Mouse (Mus musculus): ENCODE results near the gene Pah.

- TF ChIP-seq CTCF (IDR thresholded peaks at IDR 0.05; ENCODE audit: control insufficient read depth, insufficient read depth, insufficient read length) = no peak
- no peak for TF ChIP-seq CEBPB (IDR thresholded peaks at IDR 0.05; ENCODE audit: low read depth)
These were observed at the start of gene Pah for GRCm38 (mm10) chr10:87521646-87522045.
